Mouse (Mus musculus) urinary bladder, postnatal 4 days (tissue): Measurements from ENCODE around the gene Yipf1.

Experiments
- DNase-seq, 2 experiments: peaks; one replicate each; pipeline ENCODE4 v3.0.0; 2021 to 2022; ENCODE audit warnings: low spot score in 2 of 2

Yipf1 gene

DNA sequence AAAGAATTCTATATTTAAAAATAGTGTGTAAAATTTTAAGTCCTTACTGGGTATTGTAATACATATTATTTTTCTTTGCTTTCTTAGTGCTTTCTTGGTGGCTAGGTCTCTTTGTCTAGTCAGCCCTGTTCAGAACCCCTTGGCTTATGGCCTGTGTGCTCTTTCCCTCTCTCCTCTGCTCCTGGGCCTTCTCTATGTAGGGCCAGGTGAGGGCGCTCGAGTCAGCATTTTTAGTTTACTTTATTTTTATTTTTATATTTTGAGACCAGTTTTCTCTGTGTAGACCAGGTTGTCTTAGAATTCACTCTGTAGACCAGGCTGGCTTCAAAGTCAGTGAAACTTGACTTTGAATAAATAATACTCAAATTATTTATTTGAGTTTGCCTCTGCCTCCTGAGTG, 58.1 kb downstream of the Yipf1 start:
- no peak for DNase-seq

DNA sequence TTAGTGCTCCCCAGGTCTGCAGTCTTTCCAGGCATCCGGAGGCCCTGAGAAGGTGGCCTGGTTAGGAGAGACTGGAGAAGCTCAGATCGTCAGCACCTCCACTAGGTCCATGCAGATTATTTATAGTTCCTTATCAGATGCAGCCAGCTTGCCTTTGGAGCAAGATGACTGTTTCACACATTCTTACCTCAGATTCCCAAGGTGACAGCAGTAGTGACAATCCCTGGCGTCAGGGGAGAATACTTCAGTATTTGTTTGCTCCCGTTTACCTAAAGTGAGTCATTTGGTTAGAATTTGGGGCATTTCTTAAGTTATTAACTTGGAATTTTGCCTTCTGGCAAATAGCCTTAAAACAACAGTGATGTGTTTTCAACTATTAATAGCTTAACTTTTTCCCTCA, 60.5 kb downstream of the Yipf1 start:
- no peak for DNase-seq

DNA sequence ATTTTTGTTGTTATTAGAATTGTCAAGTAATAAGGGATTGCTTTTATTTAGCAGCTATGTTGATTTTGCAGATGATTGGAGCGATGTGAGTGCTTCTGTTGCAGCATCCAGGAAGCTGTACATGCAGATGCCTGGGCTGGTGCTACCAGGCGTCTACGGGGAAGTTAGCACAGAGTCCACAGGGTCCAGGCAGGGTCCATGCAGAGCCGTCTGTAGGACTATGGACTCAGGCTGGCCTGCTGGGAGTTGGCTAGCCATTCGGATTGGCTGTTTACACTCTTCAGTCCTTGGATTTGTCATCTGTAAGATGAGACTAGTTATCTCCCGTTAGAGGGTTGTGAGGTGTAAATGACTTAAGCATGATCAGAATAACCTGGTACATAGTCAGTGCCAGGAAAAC, 64.8 kb downstream of the Yipf1 start:
- DNase-seq = no peak

DNA sequence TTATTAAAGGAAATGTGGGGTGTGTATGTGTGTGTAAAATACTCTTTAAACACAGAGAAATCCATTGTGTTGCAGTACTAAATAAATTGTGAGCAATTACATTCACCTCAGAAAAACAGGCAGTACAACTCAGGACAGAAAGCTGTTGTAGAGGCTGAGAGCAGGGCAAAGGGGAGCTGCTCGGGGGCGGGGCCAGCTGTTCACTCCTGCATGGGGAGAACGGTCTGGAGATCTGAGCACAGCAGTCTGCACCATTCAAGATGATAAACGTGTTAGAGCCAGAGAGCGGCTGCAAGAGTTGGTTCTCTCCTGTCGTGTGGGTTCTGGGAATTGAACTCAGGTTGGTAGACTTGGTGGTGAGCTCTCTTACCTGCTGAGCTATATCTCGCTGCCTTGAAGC, 66.7 kb downstream of the Yipf1 start:
- no peak for DNase-seq

DNA sequence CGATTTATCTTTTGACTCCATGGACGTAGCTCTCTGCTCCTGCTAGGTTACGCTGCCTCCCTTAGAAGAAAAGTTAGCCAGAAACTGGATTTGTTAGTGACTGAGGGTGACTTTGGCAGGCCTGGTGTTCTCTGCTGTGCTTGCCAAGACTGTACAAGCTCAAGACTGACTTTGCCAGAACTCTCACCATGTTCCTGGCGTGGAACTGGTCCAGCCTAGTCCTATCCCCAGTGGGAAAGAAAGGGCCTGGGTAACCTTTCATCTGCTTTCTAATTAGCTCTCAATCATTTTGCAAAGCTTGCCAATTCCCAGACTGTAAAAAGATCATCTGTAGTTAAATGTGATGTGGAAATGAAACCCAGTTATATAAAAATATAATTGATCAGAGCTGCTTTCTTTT, 72.9 kb downstream of the Yipf1 start:
- DNase-seq = no peak

DNA sequence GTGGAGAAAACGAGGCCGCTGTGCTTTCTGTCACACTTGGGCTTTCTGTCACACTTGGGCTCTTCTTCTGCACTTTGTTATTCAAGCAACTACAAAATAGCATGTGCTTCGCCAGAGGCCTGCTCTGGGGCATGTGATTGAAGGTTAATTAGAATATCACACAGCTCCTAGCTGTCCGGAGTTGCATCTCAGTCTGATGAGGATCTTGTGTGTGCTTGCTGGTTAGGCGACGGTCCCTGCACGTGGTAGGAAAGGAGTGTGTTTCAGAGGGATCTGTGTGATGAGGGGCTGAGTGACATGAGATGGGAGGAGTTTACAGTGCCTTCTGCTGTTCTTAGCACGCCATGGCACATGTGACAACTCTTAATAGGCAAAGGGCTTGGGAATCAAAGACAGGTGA, 73.3 kb downstream of the Yipf1 start:
- DNase-seq = no peak

DNA sequence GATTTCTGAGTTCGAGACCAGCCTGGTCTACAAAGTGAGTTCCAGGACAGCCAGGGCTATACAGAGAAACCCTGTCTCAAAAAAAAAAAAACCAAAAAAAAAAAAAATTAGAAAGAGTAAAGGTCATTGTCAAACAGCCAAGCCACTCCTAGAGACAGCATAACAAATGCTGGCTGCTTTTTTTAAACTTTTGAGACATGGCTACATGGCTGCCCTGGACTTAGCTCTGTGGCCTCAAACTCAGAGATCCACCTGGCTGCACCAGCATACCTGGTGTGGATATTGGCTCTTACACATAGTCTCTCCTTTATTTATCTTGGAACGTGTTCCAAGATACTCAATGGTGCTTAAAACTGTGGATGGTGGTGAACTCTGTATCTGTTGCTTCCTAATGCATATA, 74.1 kb downstream of the Yipf1 start:
- no peak for DNase-seq

DNA sequence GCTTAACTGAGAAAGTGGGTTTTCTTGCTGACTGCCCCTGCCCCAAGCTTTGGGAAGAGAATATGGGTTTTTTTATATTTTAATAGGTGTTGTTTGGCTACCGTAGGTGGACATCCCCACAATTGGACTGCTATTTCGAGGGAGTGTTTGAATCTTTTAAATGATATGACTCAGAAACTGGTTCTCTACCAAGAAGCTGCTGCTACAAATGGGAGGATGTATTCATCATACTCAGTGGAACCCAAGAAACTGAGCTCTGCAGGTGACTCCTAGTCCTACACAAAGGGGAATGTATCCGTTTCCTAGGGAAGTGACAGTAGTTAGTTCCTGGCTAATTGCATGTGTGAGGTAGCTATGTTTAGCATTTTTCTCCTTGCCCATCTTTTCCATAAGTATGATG, 75.2 kb downstream of the Yipf1 start:
- no peak for DNase-seq

DNA sequence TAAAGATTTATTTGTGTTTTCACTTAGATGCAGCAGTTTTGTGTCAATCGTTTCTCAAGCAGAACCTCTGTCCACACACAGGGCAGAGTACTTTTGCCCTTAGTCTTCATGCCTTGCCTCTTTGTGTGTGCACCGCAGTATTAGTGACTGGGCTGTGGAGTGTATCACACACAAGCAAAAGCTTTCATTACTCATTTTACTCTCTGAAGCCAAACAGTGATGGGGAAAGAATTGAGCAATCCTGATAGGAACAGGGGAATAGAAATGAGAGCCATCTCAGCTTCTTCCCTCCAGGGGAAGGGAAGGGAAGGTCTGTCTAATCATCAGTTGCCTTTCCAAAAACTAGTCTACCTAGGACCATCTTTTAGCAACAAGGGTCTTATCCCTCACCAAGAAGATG, 79.6 kb downstream of the Yipf1 start:
- DNase-seq = no peak
